Mouse (Mus musculus): ENCODE results near the gene Foxn3. TPM values are rescaled to one million over a fixed set of nuclear protein-coding genes. Genes with fewer than 3 reads are reported as not detected.
A peak's percentile ranks its signal among the peaks of the same experiment; 100 is the strongest.

The Foxn3 gene
- 60.5 and 70.7 TPM in 2 replicates for polyA plus RNA-seq (2015; fragmentation: Nextera tagmentation; extraction: Ambion mirVana)

- peak within 1 kb of the TSS; percentile 92 for H3K9ac ChIP-seq (ENCODE audit: low read depth, low read length)
- H3K4me1 ChIP-seq (ENCODE audit: control insufficient read depth, insufficient read depth, low read depth, low read length), result peaks cover 13% of the 10 kb centered on the region
- H3K27ac ChIP-seq (ENCODE audit: low read depth, low read length), result peak within 1 kb of the TSS; percentile 90
- H3K36me3 ChIP-seq (ENCODE audit: control insufficient read depth, insufficient read depth, low read length), result no peaks in the 10 kb centered on the region
- H3K9me3 ChIP-seq (ENCODE audit: control insufficient read depth, low read length), result no peaks in the 10 kb centered on the region
- peak within 1 kb of the TSS; percentile 90 for H3K4me2 ChIP-seq (ENCODE audit: low read length)
- no peaks in the 10 kb centered on the region for H3K27me3 ChIP-seq (replicated peaks; ENCODE audit: control insufficient read depth, insufficient read depth, low read length)
- WGBS, result 0% methylated on average over 54 of the region's 66 CpGs
- H3K4me3 ChIP-seq (ENCODE audit: low read length), result peak within 1 kb of the TSS; percentile 94
- peak; percentile 95 for ATAC-seq
Measured at GRCm38 (mm10) chr12:99563219-99564059, at the start of gene Foxn3. Gene Foxn3 (minus strand): TSS chr12:99563582.

- no peaks in the 10 kb centered on the region for H3K9me3 ChIP-seq (ENCODE audit: control insufficient read depth, low read length)
- H3K36me3 ChIP-seq (ENCODE audit: control insufficient read depth, insufficient read depth, low read length), result no peaks in the 10 kb centered on the region
Measured at GRCm38 (mm10) chr12:99612181-99612871, 48.9 kb upstream of the Foxn3 start.

GRCm38 (mm10) chr12:99610868-99611267 lies 47.5 kb upstream of the Foxn3 start:
- 92% methylated on average over 7 of the region's 7 CpGs for WGBS
- no peak overlapping the region for H3K4me3 ChIP-seq (ENCODE audit: low read length)
- H3K27me3 ChIP-seq (replicated peaks; ENCODE audit: control insufficient read depth, insufficient read depth, low read length), result no peaks in the 10 kb centered on the region
- no peaks in the 10 kb centered on the region for H3K36me3 ChIP-seq (ENCODE audit: control insufficient read depth, insufficient read depth, low read length)
- ATAC-seq, result no peak
- H3K27ac ChIP-seq (ENCODE audit: low read depth, low read length), result no peak overlapping the region
- H3K4me1 ChIP-seq (ENCODE audit: control insufficient read depth, insufficient read depth, low read depth, low read length), result no peaks in the 10 kb centered on the region
- H3K9ac ChIP-seq (ENCODE audit: low read depth, low read length), result no peak overlapping the region
- H3K9me3 ChIP-seq (ENCODE audit: control insufficient read depth, low read length), result no peaks in the 10 kb centered on the region
- no peak overlapping the region for H3K4me2 ChIP-seq (ENCODE audit: low read length)

More at GRCm38 (mm10) chr12:99612181-99612871, 48.9 kb upstream of the Foxn3 start:
- Histone ChIP-seq H3K9ac (ENCODE audit: low read depth, low read length) (no peak overlapping the region), H3K27ac (ENCODE audit: low read depth, low read length) (no peak overlapping the region), H3K4me1 (ENCODE audit: control insufficient read depth, insufficient read depth, low read depth, low read length) (no peaks in the 10 kb centered on the region), H3K4me2 (ENCODE audit: low read length) (no peak overlapping the region), H3K4me3 (ENCODE audit: low read length) (no peak overlapping the region), H3K27me3 (replicated peaks; ENCODE audit: control insufficient read depth, insufficient read depth, low read length) (no peaks in the 10 kb centered on the region)
- WGBS, result 40% methylated on average over 9 of the region's 9 CpGs
- ATAC-seq, result no peak

GRCm38 (mm10) chr12:99610069-99610815 lies 46.9 kb upstream of the Foxn3 start:
- no peak overlapping the region for H3K4me2 ChIP-seq (ENCODE audit: low read length)
- H3K4me3 ChIP-seq (ENCODE audit: low read length), result no peak overlapping the region
- ATAC-seq, result no peak
- H3K36me3 ChIP-seq (ENCODE audit: control insufficient read depth, insufficient read depth, low read length), result no peaks in the 10 kb centered on the region
- no peaks in the 10 kb centered on the region for H3K27me3 ChIP-seq (replicated peaks; ENCODE audit: control insufficient read depth, insufficient read depth, low read length)
- H3K9me3 ChIP-seq (ENCODE audit: control insufficient read depth, low read length), result no peaks in the 10 kb centered on the region
- H3K27ac ChIP-seq (ENCODE audit: low read depth, low read length), result no peak overlapping the region
- WGBS, result 91% methylated on average over 16 of the region's 16 CpGs
- no peak overlapping the region for H3K9ac ChIP-seq (ENCODE audit: low read depth, low read length)
- H3K4me1 ChIP-seq (ENCODE audit: control insufficient read depth, insufficient read depth, low read depth, low read length), result no peaks in the 10 kb centered on the region

- Histone ChIP-seq H3K36me3 (ENCODE audit: control insufficient read depth, insufficient read depth, low read length) (no peaks in the 10 kb centered on the region), H3K4me2 (ENCODE audit: low read length) (no peak overlapping the region), H3K9ac (ENCODE audit: low read depth, low read length) (no peak overlapping the region), H3K4me3 (ENCODE audit: low read length) (no peak overlapping the region), H3K4me1 (ENCODE audit: control insufficient read depth, insufficient read depth, low read depth, low read length) (no peaks in the 10 kb centered on the region), H3K27me3 (replicated peaks; ENCODE audit: control insufficient read depth, insufficient read depth, low read length) (no peaks in the 10 kb centered on the region), H3K27ac (ENCODE audit: low read depth, low read length) (no peak overlapping the region), H3K9me3 (ENCODE audit: control insufficient read depth, low read length) (no peaks in the 10 kb centered on the region)
- 81% methylated on average over 5 of the region's 5 CpGs for WGBS
- ATAC-seq, result no peak
Measured at GRCm38 (mm10) chr12:99609643-99610042, 46.3 kb upstream of the Foxn3 start.

- no peak for ATAC-seq
- H3K9me3 ChIP-seq (ENCODE audit: control insufficient read depth, low read length), result no peaks in the 10 kb centered on the region
- H3K4me3 ChIP-seq (ENCODE audit: low read length), result no peak overlapping the region
- 81% methylated on average over 10 of the region's 10 CpGs for WGBS
- H3K27me3 ChIP-seq (replicated peaks; ENCODE audit: control insufficient read depth, insufficient read depth, low read length), result no peaks in the 10 kb centered on the region
- H3K4me2 ChIP-seq (ENCODE audit: low read length), result no peak overlapping the region
- H3K4me1 ChIP-seq (ENCODE audit: control insufficient read depth, insufficient read depth, low read depth, low read length), result no peaks in the 10 kb centered on the region
- H3K27ac ChIP-seq (ENCODE audit: low read depth, low read length), result no peak overlapping the region
- no peak overlapping the region for H3K9ac ChIP-seq (ENCODE audit: low read depth, low read length)
- H3K36me3 ChIP-seq (ENCODE audit: control insufficient read depth, insufficient read depth, low read length), result no peaks in the 10 kb centered on the region
Measured at GRCm38 (mm10) chr12:99608279-99608955, 45.0 kb upstream of the Foxn3 start.

GRCm38 (mm10) chr12:99603381-99603780 lies 40.0 kb upstream of the Foxn3 start:
- H3K4me2 ChIP-seq (ENCODE audit: low read length), result no peak overlapping the region
- no peaks in the 10 kb centered on the region for H3K36me3 ChIP-seq (ENCODE audit: control insufficient read depth, insufficient read depth, low read length)
- H3K4me3 ChIP-seq (ENCODE audit: low read length), result no peak overlapping the region
- H3K27ac ChIP-seq (ENCODE audit: low read depth, low read length), result no peak overlapping the region
- no peaks in the 10 kb centered on the region for H3K9me3 ChIP-seq (ENCODE audit: control insufficient read depth, low read length)
- no peak overlapping the region for H3K9ac ChIP-seq (ENCODE audit: low read depth, low read length)
- no peak for ATAC-seq
- H3K27me3 ChIP-seq (replicated peaks; ENCODE audit: control insufficient read depth, insufficient read depth, low read length), result no peaks in the 10 kb centered on the region
- H3K4me1 ChIP-seq (ENCODE audit: control insufficient read depth, insufficient read depth, low read depth, low read length), result no peaks in the 10 kb centered on the region
- WGBS, result 78% methylated on average over 2 of the region's 2 CpGs

GRCm38 (mm10) chr12:99601841-99602240 lies 38.5 kb upstream of the Foxn3 start:
- ATAC-seq, result no peak
- H3K27me3 ChIP-seq (replicated peaks; ENCODE audit: control insufficient read depth, insufficient read depth, low read length), result no peaks in the 10 kb centered on the region

More at GRCm38 (mm10) chr12:99601841-99602240, 38.5 kb upstream of the Foxn3 start:
- Histone ChIP-seq H3K27ac (ENCODE audit: low read depth, low read length) (no peak overlapping the region), H3K9me3 (ENCODE audit: control insufficient read depth, low read length) (no peaks in the 10 kb centered on the region), H3K4me2 (ENCODE audit: low read length) (no peak overlapping the region), H3K4me1 (ENCODE audit: control insufficient read depth, insufficient read depth, low read depth, low read length) (no peaks in the 10 kb centered on the region), H3K9ac (ENCODE audit: low read depth, low read length) (no peak overlapping the region), H3K36me3 (ENCODE audit: control insufficient read depth, insufficient read depth, low read length) (no peaks in the 10 kb centered on the region), H3K4me3 (ENCODE audit: low read length) (no peak overlapping the region)
- 95% methylated on average over 3 of the region's 3 CpGs for WGBS
